Mouse (Mus musculus): ENCODE measurements around the gene Car4.

Gene Car4

DNA sequence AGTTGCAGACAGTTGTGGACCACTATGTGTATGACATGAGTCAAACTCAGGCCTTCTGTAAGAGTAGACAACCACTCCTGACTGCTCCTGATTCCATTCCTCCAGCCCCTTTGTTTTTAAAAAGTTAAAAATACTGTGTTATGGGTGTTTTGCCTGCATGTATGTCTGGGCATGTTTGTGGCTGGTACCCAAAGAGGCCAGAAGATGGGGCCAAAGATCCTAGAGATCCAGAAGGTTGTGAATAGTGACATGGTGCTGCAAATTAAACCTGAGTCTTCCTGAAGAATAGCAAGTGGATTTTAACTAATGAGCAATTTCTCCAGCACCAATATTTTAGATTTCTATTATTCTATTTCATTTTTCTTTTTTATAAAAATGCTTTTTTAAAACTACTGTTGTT, 55.5 kb downstream of the Car4 start:
- DNase-seq (ENCODE audit: low spot score), result no peak
